Mouse (Mus musculus) lung, postnatal 14 days (tissue): ENCODE data around the gene Eif2b1.

Experiments used
- DNase-seq: peaks from one replicate; pipeline ENCODE4 v3.0.0; 2021

Gene Eif2b1

GRCm38 (mm10) chr5:124541602-124541973, 37.3 kb downstream of the Eif2b1 start:
- DNase-seq = no peak

DNA sequence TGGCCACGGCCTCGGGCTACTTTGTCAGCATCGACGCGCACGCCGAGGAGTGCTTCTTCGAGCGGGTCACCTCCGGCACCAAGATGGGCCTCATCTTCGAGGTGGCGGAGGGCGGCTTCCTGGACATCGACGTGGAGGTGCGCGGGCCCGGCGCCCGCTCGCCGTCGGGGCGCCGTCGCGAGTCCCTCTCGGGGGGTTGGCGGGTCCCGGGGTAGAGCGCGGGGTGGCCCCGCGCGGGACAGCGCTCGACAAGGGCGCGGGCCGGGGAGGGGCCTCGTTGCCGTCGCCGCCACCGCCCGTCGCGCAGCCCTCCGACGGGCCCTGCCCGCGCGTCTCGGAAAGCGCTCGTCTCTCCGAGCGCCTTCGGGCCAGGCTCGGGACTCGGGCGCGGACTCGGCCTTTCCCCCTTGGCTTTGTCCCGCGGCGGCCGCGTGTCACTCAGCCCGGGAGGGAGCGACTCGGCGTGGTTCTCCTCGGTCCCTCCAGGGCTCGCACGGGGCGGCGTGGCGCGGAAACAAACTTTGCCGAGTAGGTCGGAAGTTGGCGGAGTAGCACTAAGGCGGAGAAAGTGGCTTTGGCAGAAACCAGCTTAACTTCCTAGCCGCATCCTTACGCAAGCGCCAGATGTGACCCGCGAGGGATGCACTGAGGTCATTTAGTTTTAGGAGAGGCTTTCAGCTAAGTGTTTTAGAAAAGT, 37.9 kb downstream of the Eif2b1 start:
- peak; percentile 69 for DNase-seq

GRCm38 (mm10) chr5:124540383-124540786, 38.5 kb downstream of the Eif2b1 start, which contains the start of gene Tmed2:
TSS of gene Tmed2 (plus strand) at chr5:124540695.
- peak; percentile 94 for DNase-seq

DNA sequence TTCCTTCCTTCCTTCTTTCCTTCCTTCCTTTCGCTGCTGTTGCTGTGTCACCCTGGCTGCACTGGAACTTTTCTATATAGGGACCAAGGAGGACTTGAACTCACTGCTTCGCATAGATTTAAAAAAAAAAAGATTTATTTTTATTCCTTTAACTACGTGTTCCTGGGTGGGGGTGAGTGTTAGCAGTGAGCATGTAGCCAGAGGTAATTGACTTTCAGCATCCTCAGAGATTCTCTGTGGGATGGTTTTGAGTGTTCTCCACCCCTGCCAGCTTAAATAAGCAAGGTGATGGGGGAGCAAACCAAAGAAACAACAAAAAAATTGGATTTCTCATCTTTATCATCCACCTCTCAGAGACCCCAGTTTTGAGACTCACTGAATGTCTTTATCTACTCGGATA, 39.0 kb downstream of the Eif2b1 start:
- DNase-seq = no peak

GRCm38 (mm10) chr5:124538813-124539792, 39.8 kb downstream of the Eif2b1 start:
- peak; percentile 79 for DNase-seq

- peak; percentile 58 for DNase-seq
Measured at GRCm38 (mm10) chr5:124536776-124537175, 42.2 kb downstream of the Eif2b1 start.

DNA sequence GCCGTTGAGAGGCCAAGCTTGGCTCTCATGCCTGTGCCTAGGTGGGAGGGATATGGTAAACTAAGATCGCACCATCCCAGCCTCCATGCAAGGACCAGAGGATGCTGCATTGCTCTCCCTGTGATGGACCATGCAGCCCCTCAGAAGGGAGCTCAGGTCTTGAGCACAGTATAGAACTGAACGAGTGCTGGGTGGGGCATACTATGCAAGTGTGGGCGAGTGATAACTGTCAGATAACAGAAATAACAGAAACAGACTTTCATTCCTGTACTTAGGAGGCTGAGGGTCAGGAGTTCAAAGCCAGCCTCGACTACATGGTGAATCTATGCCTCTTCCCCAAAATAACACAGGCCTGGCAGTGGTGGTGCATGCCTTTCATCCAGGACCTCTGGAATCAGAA, 43.9 kb downstream of the Eif2b1 start:
- DNase-seq = no peak

DNA sequence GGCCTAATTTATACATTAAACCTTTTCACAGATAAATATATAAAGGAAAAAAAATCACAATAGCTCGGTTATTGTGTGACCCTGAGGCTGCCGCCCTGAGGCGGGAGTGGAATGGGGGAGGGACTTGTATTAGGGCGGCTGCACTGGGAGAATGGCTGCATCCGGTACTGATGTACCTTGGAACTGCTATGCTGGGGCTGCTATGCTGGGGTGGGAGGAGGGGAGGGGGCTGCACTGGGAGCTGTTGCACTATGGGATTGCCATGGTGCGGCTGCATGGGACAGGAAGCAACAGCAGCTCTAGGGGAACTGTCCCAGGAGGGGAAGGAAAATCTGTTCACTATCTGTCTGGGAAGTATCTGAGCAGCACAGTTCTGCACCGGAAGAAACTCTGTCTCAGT, 46.5 kb downstream of the Eif2b1 start:
- no peak for DNase-seq

DNA sequence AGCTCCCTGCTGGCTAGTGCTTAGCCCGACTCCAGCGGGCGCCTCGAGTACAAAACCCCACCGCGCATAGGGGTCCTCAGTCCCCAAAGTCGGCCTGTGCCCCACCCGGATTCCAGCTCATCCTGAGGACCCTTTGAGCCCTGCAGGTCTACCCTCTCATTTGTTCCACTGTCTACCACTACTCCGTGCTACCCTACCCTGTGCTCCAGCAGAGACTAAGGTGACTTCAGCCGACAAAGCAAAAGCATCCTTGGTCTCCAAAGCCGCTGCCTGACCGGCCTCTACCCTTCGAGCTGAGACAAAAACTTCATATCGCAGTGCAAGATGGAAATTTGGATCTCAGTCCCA, 47.4 kb downstream of the Eif2b1 start:
- DNase-seq = no peak

DNA sequence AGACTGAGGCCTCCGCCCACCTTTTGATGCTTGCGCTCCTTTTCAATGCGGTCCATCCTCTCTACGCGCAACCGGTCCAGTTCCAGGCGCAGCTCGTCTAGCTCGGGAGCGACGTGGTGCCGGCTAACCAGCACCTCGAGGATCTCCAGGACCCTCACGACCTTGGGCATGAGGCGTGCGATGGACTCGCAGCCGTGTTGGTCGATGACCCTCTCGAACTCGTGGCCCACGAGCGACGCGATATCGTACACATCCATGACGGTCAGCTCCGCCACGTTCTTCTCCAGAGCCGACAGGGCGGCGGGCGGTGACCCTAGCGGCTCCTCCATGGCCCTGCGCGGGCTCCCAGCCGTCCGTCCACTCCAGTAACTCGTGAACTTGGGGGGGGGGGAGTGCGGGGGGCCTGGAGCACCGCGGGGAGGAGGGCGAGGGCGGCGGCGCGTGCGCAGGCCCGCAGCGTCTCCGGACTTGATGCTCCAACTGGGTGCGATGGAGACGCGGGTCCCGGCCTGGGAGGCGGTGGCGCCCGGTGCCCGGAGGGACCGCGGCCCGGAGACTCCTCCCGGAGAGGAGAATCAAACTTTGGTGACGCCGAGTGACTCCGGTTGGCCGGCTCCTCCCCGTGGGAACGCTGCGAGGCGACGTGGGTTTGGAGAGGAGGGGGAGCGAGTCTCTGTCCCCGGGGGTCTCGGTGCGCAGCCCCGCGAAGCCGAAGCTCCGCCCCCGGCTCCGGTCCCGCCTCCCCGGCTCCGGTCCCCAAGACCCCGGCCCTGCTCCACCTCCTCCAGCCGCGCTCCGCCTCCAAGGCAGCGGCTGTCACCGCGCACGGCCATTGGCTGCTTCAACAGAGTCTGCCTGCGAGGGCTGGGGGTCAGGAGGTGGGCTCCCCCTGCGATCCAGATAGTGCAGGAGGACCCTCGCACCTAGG, 48.0 kb downstream of the Eif2b1 start, which contains the start of gene Rilpl1:
Rilpl1 (minus strand) TSS at position 737 of the 928 bp plus-strand sequence.
- peak; percentile 85 for DNase-seq

- DNase-seq = peak; percentile 23
Measured at GRCm38 (mm10) chr5:124529697-124530096, 49.2 kb downstream of the Eif2b1 start.

DNA sequence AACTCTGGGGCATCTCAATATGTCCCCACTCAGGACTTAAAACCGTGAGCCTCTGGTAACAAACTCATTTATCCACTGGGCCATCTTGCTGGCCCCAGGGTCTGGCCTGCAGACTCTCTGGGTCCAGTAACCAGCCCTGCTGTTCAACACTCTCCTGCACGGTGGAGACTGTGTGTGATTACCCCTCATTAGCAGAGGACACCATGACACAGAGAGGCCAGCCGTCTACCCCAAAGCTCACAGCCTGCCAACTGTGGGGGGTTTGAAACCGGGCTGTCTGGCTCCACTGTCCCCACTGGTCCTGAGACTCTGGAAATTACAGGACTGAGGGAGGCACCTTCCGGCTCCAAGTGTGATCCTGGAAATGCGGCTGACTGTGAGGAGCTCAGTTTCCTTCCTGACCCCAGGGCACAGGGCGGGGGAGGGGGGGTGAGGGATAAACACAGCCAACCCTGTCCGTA, 49.7 kb downstream of the Eif2b1 start:
- DNase-seq = peak; percentile 42

DNA sequence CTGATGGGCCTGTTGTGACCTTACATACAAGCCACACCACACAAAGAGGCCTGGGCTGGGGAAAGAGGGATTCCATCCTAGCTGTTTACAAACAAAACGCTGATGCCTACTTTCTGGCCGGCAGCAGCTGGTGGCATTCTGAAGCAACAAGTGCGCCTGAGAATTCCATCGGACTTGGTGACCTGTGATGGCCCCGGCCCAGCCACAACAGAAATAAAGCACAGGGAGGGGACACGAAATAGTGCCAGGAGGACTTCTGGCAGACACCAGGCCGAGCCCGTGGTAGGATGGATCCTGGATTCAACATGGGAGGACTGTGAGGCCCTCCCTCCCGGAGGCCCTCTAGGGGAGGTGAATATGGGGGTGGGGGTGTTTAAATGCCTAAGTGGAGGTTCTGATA, 50.1 kb downstream of the Eif2b1 start:
- DNase-seq = peak; percentile 28

- DNase-seq = no peak
Measured at GRCm38 (mm10) chr5:124528351-124528750, 50.6 kb downstream of the Eif2b1 start.

- DNase-seq = no peak
Measured at GRCm38 (mm10) chr5:124524943-124525342, 54.0 kb downstream of the Eif2b1 start.

GRCm38 (mm10) chr5:124523032-124523431, 55.9 kb downstream of the Eif2b1 start:
- no peak for DNase-seq

DNA sequence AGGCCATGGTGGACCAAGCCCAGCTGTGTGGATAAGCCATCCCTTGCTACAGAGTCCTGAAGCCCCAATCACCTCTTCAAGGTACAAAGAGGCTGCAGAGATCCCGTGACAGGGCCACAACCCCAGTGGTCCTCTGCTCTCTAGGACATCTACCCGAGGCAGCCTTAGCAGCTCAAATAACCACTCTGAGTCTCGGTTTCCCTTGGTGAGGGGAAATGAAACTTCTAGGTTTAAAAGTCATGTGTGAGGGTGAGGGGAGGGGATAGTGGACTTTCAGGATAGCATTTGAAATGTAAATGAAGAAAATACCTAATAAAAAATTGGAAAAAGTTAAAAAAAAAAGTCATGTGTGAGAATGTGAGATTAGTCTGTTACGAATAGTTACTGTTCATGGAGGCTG, 57.3 kb downstream of the Eif2b1 start:
- DNase-seq = no peak
